Mouse (Mus musculus): ENCODE data around the gene Prkar1b.

GRCm38 (mm10) chr5:138988764-138989163 is 161.0 kb downstream of the Prkar1b start:
- no peak for TF ChIP-seq GATA1 (IDR thresholded peaks at IDR 0.05; ENCODE audit: borderline replicate concordance, low read length)
- TF ChIP-seq FLI1 (IDR thresholded peaks at IDR 0.05; ENCODE audit: low read length) = no peak
